Mouse (Mus musculus): ENCODE data around the gene Dbf4.

DNA sequence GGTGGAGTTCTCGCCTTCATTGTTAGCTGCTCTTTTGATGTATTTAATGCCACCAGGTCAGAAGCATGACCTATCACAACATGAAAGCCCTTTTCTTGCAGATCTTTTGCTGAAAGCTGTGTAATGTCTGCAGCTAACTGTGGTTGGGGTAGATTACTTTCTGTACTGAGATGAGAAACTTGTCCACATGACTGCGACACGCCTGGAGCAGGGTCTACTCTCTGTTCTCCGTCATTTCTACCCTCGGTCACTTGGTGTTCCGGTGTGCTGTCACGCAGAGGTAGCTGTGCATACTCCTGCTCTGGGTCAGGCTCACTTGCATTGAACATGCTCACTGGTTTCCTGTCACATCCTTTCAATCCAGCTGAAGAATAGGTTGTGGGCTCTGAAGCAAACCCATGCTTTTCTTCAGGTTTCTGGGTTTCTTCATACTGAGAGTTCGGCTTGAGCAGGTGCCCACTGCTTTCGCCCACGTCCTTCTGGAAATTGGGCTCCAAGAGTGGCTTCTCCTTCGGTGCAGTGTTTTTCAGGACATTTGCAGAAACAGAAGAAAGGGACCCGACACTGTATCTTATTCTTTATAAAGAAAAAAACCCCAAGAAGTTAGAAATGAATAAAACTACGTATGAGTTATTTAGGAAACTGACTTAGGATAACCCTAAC, 24.8 kb downstream of the Dbf4 start:
- TF ChIP-seq POLR2A (IDR thresholded peaks at IDR 0.05; ENCODE audit: control insufficient read depth, low read depth, low read length) (no peak), CTCF (IDR thresholded peaks at IDR 0.05; ENCODE audit: control insufficient read depth, insufficient read depth, insufficient replicate concordance, low read depth, low read length) (no peak)

Measured in testis, adult 2 months (tissue).